Mouse (Mus musculus): ENCODE data around the gene Anapc11. TPM values are rescaled to one million over a fixed set of nuclear protein-coding genes. Genes with fewer than 3 reads are reported as not detected.
A peak's percentile ranks its signal among the peaks of the same experiment; 100 is the strongest.
"Not testable (repeated sequence)": the region's sequence is repeated elsewhere in the genome, so short reads cannot be mapped to it uniquely, and the experiment has no call there.

Gene Anapc11
- total and polyA plus RNA-seq, 2 experiments from 2014 or later: 43.4 to 163 TPM

- ATAC-seq (ENCODE audit: insufficient read depth, low read depth) (no peak), DNase-seq (ENCODE audit: low spot score) (no peak)
- WGBS: 80% methylated on average over 8 of the region's 8 CpGs
- H3K27me3 ChIP-seq (ENCODE audit: control insufficient read depth, insufficient read depth, low read length): no peaks in the 10 kb centered on the region
- H3K9ac ChIP-seq (replicated peaks; ENCODE audit: low read depth, low read length): 0 out of 2 replicates have a peak overlapping the region, but pooled peaks have one; percentile 88
- peak overlapping the region; percentile 91 for H3K27ac ChIP-seq (ENCODE audit: low read depth)
- TF ChIP-seq EP300 (IDR thresholded peaks at IDR 0.05; ENCODE audit: low read depth) (no peak), CTCF (IDR thresholded peaks at IDR 0.05; ENCODE audit: low read depth) (peak; percentile 42)
- H3K4me1 ChIP-seq (ENCODE audit: control insufficient read depth, insufficient read depth): peaks cover 22% of the 10 kb centered on the region
- peak overlapping the region; percentile 69 for H3K4me3 ChIP-seq (ENCODE audit: low read depth, low read length)
- H3K36me3 ChIP-seq (replicated peaks; ENCODE audit: control insufficient read depth, insufficient read depth, low read length): peaks cover 51% of the 10 kb centered on the region
- no peaks in the 10 kb centered on the region for H3K9me3 ChIP-seq (replicated peaks; ENCODE audit: control insufficient read depth, low read length)
- peak overlapping the region; percentile 90 for H3K4me2 ChIP-seq (ENCODE audit: low read depth, low read length)
Observed at GRCm38 (mm10) chr11:120582268-120582981, 15.8 kb upstream of the Anapc11 start.

DNA sequence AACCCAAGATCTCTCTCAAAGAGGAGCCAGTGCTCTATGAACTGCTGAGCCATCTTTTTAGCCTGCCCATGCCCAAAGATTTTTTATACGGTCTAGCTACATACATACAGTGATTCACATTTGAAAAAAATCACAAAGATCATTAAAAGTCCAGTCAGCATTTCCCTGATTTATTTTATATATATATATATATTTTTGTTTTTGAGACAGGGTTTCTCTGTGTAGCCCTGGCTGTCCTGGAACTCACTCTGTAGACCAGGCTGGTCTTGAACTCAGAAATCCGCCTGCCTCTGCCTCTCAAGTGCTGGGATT, 15.3 kb upstream of the Anapc11 start:
- peaks cover 22% of the 10 kb centered on the region for H3K4me1 ChIP-seq (ENCODE audit: control insufficient read depth, insufficient read depth)
- not testable (repeated sequence) for DNase-seq (ENCODE audit: low spot score); ATAC-seq (ENCODE audit: insufficient read depth, low read depth); H3K27ac ChIP-seq (ENCODE audit: low read depth); H3K4me2 ChIP-seq (ENCODE audit: low read depth, low read length); H3K4me3 ChIP-seq (ENCODE audit: low read depth, low read length); H3K9ac ChIP-seq (replicated peaks; ENCODE audit: low read depth, low read length); H3K9me3 ChIP-seq (replicated peaks; ENCODE audit: control insufficient read depth, low read length); H3K27me3 ChIP-seq (ENCODE audit: control insufficient read depth, insufficient read depth, low read length)
- WGBS: 93% methylated on average over 2 of the region's 2 CpGs
- peaks cover 51% of the 10 kb centered on the region for H3K36me3 ChIP-seq (replicated peaks; ENCODE audit: control insufficient read depth, insufficient read depth, low read length)

- peaks cover 51% of the 10 kb centered on the region for H3K36me3 ChIP-seq (replicated peaks; ENCODE audit: control insufficient read depth, insufficient read depth, low read length)
- H3K4me2 ChIP-seq (ENCODE audit: low read depth, low read length): no peak overlapping the region
- H3K27me3 ChIP-seq (ENCODE audit: control insufficient read depth, insufficient read depth, low read length): no peaks in the 10 kb centered on the region
- H3K4me3 ChIP-seq (ENCODE audit: low read depth, low read length): no peak overlapping the region
- no peak for TF ChIP-seq EP300 (IDR thresholded peaks at IDR 0.05; ENCODE audit: low read depth)
- no peak for TF ChIP-seq CTCF (IDR thresholded peaks at IDR 0.05; ENCODE audit: low read depth)
- peaks cover 22% of the 10 kb centered on the region for H3K4me1 ChIP-seq (ENCODE audit: control insufficient read depth, insufficient read depth)
- H3K9ac ChIP-seq (replicated peaks; ENCODE audit: low read depth, low read length): no peak overlapping the region
- ATAC-seq (ENCODE audit: insufficient read depth, low read depth) (no peak), DNase-seq (ENCODE audit: low spot score) (no peak)
- H3K27ac ChIP-seq (ENCODE audit: low read depth): no peak overlapping the region
- WGBS: 90% methylated on average over 1 of the region's 1 CpGs
- no peaks in the 10 kb centered on the region for H3K9me3 ChIP-seq (replicated peaks; ENCODE audit: control insufficient read depth, low read length)
Observed at GRCm38 (mm10) chr11:120583937-120584336, 14.3 kb upstream of the Anapc11 start.

GRCm38 (mm10) chr11:120588531-120588930, 9.7 kb upstream of the Anapc11 start:
- TF ChIP-seq EP300 (IDR thresholded peaks at IDR 0.05; ENCODE audit: low read depth) (no peak), CTCF (IDR thresholded peaks at IDR 0.05; ENCODE audit: low read depth) (no peak)
- H3K9ac ChIP-seq (replicated peaks; ENCODE audit: low read depth, low read length): no peak overlapping the region
- H3K27me3 ChIP-seq (ENCODE audit: control insufficient read depth, insufficient read depth, low read length): no peaks in the 10 kb centered on the region
- no peak overlapping the region for H3K27ac ChIP-seq (ENCODE audit: low read depth)
- H3K4me2 ChIP-seq (ENCODE audit: low read depth, low read length): no peak overlapping the region
- DNase-seq (ENCODE audit: low spot score) (no peak), ATAC-seq (ENCODE audit: insufficient read depth, low read depth) (no peak)
- no peaks in the 10 kb centered on the region for H3K9me3 ChIP-seq (replicated peaks; ENCODE audit: control insufficient read depth, low read length)
- H3K36me3 ChIP-seq (replicated peaks; ENCODE audit: control insufficient read depth, insufficient read depth, low read length): peaks cover 88% of the 10 kb centered on the region
- 78% methylated on average over 6 of the region's 6 CpGs for WGBS
- no peak overlapping the region for H3K4me3 ChIP-seq (ENCODE audit: low read depth, low read length)
- no peaks in the 10 kb centered on the region for H3K4me1 ChIP-seq (ENCODE audit: control insufficient read depth, insufficient read depth)

DNA sequence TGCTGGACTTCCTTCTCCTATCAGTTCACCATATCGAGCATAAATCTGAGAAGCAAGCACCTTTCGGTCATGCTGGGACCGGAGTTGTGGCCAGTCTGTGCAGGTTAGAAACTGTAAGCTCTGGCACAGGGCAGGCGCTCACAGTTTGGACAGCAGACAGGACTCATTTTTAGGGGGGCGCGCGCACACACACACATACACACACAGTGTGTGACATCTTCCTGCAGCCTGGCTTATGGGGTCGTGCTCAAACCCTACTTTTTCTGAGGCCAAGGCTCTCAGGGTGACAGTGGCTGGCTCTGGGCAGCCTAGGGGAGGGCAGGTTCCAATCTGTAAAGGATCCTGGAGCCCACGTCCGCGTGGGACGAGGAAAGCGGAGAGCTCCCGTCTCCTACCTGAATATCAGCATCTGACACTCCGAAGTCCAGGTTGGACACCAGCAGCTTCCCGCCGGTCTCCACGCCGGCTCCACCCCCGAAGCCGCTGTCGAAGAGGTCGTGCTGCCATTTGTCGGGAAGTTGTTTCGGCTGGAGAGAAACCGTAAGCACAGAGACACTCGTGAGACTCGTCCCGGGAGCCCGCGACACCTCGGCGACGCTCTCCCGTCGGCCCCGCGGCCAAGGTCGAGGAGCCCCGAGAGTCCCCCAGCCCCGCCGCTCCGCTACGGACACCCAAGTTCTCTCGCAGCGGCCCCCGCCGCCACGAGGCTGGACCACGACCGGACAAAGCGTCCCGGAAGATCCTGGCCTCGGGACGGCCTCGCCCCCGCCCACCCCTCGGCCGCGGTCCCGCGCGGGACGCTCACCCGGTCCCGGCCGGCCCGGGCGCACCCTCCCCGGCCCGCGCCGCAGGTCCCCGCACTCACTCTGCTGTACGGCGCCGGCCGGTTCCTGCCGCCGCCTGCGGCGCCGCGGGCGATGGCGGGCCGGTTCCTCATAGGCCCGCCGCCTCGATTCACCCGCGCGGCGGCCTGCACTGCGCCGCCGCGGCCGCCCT, 683 bp upstream of the Anapc11 start:
- no peak for TF ChIP-seq EP300 (IDR thresholded peaks at IDR 0.05; ENCODE audit: low read depth)
- no peak for TF ChIP-seq CTCF (IDR thresholded peaks at IDR 0.05; ENCODE audit: low read depth)
- Histone ChIP-seq H3K36me3 (replicated peaks; ENCODE audit: control insufficient read depth, insufficient read depth, low read length) (peaks cover 58% of the 10 kb centered on the region), H3K4me2 (ENCODE audit: low read depth, low read length) (peak overlapping the region; percentile 92), H3K4me3 (ENCODE audit: low read depth, low read length) (peak overlapping the region; percentile 89), H3K9me3 (replicated peaks; ENCODE audit: control insufficient read depth, low read length) (no peaks in the 10 kb centered on the region), H3K27me3 (ENCODE audit: control insufficient read depth, insufficient read depth, low read length) (no peaks in the 10 kb centered on the region), H3K4me1 (ENCODE audit: control insufficient read depth, insufficient read depth) (peaks cover 12% of the 10 kb centered on the region), H3K9ac (replicated peaks; ENCODE audit: low read depth, low read length) (peak overlapping the region; percentile 97), H3K27ac (ENCODE audit: low read depth) (peak overlapping the region; percentile 90)
- peak; percentile 41 for DNase-seq (ENCODE audit: low spot score)
- WGBS: 4% methylated on average over 82 of the region's 99 CpGs
- ATAC-seq (ENCODE audit: insufficient read depth, low read depth): peak; percentile 36
